Mouse (Mus musculus) cerebellum, adult 11-12 months (tissue): ENCODE data around the gene Brd2.
A peak's percentile ranks its signal among the peaks of the same experiment; 100 is the strongest.

Source experiments
- DNase-seq: peaks from one replicate; pipeline ENCODE4 v3.0.0; 2022

The Brd2 gene

DNA sequence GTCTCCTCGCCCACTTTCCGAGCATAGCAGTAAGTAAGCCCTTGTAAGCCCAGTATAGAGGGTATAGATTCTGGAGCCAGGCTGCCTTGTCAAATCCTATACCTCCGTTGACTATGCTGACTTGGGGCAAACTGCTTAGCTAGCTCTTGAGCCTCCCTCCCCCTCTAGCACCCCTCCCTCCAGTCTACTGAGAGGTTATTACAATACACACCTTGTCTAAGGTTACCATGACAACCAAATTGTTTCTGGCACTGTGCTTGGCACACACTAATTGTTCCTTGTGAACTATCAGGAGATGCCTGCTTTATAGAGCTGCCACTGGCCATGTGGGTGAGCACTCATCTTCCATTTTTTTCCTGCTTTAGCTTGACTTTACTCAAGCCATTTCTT, 12.6 kb downstream of the Brd2 start:
- peak; percentile 12 for DNase-seq

GRCm38 (mm10) chr17:34109038-34109805, 13.2 kb downstream of the Brd2 start:
- DNase-seq, result no peak

DNA sequence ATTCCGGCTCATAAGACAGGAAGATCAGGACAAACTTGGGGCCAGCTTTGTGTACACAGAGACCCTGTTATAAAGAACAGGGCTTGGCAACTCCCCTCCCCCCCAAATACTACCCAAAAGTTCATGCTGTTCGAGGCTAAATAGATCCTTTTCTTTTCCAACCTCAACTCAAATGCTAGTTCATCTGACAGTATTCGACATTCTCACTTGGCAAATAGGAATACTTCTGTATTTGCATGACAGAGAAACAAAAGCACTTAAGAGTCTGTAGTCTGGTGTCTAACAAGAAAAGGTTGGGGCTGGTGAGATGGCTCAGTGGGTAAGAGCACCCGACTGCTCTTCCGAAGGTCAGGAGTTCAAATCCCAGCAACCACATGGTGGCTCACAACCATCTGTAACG, 14.0 kb downstream of the Brd2 start:
- no peak for DNase-seq

- DNase-seq, result no peak
Observed at GRCm38 (mm10) chr17:34107109-34107867, 15.1 kb downstream of the Brd2 start.

GRCm38 (mm10) chr17:34106555-34106954, 15.9 kb downstream of the Brd2 start:
- DNase-seq, result no peak

DNA sequence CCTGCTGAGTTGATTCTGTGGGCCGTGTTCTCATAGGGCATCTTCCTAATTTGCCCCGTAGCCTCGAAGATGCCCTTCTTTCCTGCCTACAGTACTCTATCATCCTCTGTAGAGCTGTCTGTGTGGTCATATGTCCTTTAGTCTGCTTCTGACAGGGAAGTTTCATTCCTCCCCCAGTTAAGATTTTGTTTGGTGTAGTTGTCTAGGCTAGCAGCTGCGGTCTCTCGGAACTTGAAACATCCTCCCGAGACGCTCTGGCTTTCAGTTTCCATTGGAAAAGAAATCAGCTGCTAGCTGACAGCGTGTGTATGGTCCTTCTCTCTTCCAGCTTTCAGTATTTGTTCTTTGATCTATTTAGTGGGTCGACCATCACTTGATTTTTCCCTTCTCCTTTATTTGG, 17.6 kb downstream of the Brd2 start:
- no peak for DNase-seq

DNA sequence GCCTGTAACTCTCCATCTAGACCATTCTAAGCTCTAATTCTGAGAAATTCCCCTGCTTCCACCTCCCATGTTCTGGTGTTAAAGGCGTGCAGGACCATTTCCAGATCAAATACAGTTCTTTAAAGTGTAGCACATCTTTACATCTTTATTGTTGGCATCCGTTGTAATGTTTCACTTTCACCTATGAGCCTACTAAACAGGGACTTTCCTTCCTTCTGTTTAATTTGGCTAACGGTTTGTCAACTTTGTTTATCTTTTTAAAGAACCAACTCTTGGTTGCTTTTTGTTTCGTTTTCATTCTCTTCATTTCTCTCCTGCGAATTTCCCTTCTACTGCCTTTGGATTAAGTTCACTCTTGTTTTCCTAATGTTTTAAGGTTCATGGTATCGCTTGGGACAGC, 19.6 kb downstream of the Brd2 start:
- DNase-seq, result no peak

DNA sequence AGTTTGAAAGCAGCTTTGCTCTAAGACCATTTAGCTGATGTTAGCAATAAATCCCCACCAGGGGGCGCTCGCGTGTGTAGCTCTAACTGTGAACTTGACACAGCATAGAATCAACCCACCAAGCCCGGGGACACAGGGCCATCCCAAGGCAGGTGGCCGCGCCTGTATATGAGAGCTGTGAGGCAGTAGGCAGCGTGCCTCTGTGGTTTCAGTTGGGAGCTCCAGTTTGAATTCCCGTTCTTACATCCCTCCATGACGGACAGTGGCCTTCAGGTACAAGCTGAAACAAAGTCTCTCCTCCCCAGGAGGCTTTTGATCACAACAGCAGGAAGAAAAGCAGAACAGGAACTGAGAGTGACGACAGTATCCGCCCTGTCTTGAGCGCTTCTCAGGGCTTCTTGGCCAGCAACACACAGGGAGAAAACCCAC, 20.8 kb downstream of the Brd2 start:
- peak; percentile 80 for DNase-seq

- DNase-seq, result no peak
Observed at GRCm38 (mm10) chr17:34101185-34101584, 21.2 kb downstream of the Brd2 start.

- DNase-seq, result no peak
Observed at GRCm38 (mm10) chr17:34099531-34099930, 22.9 kb downstream of the Brd2 start.

DNA sequence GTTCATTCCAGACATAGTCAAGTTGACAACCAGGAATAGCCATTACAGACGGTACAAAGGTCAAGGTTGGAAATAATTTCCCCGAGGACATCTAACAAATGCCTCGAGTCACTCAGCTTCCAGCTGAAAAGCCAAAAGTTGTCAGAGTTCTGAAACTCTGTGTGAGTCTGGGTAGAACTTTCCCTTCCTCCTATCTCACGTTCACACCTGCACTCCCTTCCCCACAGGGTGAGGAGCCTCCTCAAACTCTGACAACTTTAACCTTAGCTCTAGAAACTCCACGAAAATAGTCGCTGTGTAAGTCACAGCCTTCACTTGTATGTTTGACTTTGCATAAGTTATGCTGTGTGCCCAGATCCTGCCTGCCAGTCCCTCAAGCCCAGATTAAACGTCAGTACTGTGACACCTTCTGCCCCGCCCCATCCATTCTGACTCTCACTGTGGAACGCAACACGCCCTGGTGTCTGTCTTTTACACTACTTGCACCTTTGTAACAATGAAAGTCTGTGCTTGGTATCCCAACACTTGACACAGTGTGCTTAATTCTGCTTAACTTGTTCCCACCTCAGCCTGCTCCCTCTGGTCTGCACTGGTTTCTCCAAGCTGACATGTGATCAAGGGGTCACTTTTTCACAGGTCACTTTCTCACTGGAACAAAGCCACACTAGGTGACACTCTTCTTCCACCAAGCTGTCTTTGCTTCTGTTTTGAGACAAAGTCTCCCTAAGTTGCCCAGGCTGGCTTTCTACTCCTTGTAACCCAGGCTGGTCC, 23.5 kb downstream of the Brd2 start:
- no peak for DNase-seq

DNA sequence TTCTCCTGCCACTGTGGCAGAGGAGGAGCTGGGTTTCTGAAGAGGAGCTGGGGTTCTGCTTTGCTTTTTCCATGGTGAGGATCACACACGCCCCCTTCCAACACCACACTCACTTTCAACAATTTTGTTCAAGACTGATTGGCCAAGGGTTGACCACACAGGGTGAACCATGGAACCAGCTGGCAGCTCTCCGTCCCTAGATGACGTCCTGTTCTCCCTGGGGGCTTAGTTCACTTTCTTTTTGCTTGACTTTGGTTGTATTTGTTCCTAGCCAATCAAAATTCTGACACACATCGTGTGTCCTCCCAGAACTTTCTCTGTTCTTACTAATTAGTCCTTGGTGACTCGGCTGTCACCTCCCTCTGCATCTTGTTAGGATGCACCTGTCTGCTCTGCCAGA, 25.2 kb downstream of the Brd2 start:
- DNase-seq, result no peak

DNA sequence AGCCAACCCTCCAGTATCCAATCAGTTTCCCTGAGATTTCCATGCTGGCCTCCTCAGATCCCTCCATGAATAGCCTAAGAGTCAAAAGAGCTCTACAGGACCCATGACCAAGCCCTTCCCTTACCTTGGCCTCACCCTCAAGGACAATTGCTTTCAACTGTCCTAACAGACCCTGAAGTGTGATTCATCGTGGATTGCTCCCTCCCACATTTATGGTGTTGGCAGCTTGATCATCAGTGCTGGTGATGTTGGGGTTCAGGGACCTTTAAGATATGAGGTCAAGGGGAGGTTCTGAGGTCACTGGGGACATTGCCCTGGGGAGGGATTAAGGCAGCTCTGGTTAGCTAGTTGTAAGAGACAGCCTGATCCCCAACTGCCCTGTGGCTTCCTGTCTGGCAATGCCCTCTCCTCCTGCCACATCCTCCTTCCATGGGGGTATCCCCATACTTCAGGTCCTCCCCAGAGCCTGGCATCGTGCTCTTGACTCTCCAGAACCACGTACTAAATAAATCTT, 25.9 kb downstream of the Brd2 start:
- no peak for DNase-seq

DNA sequence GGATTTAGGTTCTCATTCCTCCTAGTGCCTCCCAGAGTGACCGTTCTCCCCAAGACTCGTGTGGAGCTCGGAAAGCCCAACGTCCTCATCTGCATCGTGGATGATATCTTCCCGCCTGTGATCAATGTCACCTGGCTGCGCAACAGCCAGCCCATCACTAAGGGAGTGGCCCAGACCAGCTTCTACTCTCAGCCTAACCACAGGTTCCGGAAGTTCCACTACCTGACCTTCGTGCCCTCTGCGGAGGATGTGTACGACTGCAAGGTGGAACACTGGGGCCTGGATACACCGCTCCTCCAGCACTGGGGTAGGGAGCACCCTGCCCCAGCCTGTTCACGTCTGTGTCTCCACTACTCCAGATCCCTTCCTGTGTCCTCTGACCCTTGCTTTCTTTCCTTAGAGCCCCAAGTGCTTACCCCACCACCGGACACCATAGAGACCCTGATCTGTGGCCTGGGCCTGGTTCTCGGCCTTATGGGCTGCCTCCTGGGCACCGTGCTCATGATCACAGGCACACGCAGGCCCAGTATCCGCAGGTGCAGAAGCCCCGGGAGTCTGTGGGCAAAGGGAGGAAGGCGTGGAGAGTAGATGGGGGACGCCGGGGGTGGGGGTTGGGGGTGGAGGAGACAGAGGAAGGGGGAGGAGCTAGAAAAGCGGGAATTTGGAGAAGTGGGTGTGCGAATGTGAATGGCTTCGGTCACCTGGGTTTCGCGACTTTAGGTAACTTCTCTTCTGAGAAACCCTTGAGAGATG, 28.0 kb downstream of the Brd2 start:
- no peak for DNase-seq

GRCm38 (mm10) chr17:34093199-34093874, 29.1 kb downstream of the Brd2 start:
- DNase-seq, result no peak

GRCm38 (mm10) chr17:34092197-34092875, 30.1 kb downstream of the Brd2 start, which contains the start of gene H2-Oa:
H2-Oa (plus strand) TSS chr17:34092340.
- DNase-seq, result no peak

DNA sequence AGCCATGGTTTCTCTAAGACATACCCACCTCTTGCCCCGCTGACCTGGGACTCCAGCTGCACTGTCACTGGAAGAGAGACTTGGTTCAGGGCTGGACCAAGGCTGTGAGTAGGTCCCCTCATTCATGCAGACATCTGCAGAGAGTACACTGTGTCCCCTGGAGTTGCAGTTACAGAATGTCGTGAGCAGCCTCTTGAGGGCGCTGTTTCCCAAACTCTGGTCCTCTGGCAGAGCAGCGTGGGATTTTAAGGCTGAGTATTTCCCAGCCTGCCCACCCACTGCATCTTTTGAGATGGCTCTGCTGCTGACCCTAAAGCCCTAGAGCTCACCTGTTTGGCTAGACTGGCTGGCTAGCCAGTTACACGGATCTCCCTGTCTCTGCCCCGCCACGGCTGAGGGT, 31.5 kb downstream of the Brd2 start:
- DNase-seq, result no peak

DNA sequence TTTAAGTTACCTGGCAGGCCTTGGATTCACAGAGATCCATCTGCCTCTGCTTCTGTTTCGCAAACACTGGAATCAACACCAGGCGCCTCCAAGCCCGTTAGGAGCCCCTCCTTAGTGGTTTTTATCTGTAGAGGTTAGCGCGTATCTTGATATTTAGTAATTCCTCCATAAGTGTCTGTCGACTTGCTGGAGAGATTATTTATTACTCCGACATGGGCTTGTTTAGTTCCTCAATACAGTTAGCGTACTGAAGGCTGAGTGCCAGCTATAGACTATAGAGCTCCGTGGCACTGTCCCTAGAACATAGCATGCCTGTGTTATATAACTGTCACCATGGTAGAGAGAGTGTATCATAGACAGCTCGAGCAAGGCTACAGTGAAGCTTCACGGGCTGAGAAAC, 34.3 kb downstream of the Brd2 start:
- DNase-seq, result no peak

- DNase-seq, result no peak
Observed at GRCm38 (mm10) chr17:34087386-34087785, 35.0 kb downstream of the Brd2 start.

DNA sequence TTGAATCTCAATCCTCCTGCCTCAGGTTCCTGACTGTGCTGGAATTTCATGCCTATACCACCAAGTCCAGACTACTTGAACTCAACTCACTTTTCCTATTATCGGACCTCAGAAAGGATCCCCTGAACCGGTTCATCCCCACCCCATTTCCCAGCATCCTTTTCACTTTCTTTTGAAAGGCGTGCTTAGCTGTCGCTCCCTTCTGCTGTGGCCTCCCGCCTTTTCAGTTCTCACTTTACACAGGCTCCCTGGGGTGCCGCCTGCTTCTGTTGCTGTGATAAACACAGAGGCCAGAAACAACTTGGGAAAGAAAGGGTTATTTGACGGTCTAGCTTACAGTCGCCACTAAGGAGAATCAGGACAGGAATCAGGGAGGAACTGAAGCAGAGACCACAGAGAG, 39.3 kb downstream of the Brd2 start:
- DNase-seq, result no peak

GRCm38 (mm10) chr17:34079621-34080020, 42.8 kb downstream of the Brd2 start:
- DNase-seq, result no peak
